Mouse (Mus musculus) CD4-positive helper T cell, adult 2 months (primary cell): ENCODE data around the gene Plpp1.

Experiments used
- DNase-seq: peaks from one replicate; pipeline ENCODE4 v3.0.0-alpha.2; 2012; ENCODE audit warnings: low read depth, missing footprints, low spot score

Plpp1 gene

GRCm38 (mm10) chr13:112859574-112860134 is 59.1 kb downstream of the Plpp1 start:
- DNase-seq: no peak

DNA sequence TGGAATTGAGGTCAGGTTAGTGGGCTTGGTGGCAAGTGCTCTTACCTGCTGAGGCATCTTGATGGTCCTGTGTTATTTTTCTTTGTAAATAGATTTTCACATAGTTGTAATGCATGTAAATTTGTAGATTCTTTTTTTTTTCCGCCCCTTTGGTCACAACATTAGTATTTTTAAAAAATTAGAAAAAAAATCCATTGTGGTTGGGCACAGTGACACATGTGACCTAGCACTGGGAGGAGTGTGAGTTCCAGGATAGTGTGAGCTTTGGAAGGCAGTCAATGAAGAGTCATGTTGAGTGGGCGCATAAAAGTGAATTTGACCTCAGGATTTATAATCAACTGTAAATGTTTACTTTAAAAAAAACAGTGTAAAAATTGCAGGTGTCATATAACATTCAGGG is 59.8 kb downstream of the Plpp1 start:
- DNase-seq: no peak

- no peak for DNase-seq
Observed at GRCm38 (mm10) chr13:112860911-112861310, 60.3 kb downstream of the Plpp1 start.

DNA sequence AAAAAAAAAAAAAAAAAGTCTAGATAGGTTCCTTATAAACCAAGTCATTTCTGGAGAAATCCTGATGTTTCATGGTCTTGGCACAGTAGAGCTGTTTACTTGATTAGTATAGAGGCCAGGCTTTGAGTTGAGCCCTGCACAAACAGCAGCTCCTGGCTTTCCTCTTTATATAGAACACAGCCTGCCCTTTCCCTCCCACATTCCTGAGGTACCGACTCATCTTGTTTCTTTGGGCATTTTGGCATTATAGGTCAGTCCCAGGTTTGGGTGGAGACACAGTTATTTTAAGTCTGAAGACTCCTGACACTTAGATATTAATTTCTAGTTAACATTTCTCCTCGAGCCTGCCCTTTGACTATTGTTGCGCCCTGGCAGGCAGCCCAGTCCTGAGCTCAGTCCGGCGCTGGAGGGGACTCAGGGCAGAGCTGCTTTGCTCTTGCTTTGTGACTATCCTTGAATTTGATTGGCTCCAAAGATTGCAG is 61.3 kb downstream of the Plpp1 start:
- DNase-seq: no peak

- DNase-seq: no peak
Observed at GRCm38 (mm10) chr13:112862342-112862741, 61.8 kb downstream of the Plpp1 start.

GRCm38 (mm10) chr13:112862978-112863677 is 62.5 kb downstream of the Plpp1 start:
- no peak for DNase-seq

DNA sequence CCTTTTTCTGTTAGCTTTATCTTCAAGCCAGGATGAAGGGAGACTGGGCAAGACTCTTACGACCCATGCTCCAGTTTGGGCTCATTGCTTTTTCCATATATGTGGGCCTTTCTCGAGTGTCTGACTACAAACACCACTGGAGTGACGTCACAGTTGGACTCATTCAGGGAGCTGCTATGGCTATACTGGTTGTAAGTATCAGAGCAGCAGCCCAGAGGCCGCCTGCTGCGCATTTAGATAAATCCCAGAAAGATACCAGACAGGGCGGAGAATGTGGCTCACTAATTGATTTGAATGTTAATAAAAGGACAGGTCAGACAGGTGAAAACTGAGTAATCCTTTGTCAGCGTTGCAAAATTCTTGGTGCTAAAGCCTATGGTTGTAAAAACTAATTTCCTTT is 66.2 kb downstream of the Plpp1 start:
- no peak for DNase-seq

DNA sequence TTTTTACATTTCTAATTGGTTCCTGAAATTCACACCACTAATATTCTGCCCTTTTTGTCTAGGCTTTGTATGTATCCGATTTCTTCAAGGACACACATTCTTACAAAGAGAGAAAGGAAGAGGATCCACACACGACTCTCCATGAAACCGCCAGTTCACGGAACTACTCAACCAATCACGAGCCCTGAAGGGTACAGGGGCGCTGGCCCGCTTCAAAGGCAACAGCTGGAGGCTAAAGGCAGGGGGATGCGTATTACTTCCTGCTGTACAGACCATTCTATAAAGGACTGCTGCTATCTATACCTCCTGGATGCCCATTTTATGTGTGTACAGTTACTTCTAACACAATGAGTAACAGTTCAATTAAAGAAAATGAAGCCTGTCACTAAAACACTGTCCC is 66.8 kb downstream of the Plpp1 start:
- DNase-seq: no peak

- no peak for DNase-seq
Observed at GRCm38 (mm10) chr13:112870039-112870690, 69.6 kb downstream of the Plpp1 start.

DNA sequence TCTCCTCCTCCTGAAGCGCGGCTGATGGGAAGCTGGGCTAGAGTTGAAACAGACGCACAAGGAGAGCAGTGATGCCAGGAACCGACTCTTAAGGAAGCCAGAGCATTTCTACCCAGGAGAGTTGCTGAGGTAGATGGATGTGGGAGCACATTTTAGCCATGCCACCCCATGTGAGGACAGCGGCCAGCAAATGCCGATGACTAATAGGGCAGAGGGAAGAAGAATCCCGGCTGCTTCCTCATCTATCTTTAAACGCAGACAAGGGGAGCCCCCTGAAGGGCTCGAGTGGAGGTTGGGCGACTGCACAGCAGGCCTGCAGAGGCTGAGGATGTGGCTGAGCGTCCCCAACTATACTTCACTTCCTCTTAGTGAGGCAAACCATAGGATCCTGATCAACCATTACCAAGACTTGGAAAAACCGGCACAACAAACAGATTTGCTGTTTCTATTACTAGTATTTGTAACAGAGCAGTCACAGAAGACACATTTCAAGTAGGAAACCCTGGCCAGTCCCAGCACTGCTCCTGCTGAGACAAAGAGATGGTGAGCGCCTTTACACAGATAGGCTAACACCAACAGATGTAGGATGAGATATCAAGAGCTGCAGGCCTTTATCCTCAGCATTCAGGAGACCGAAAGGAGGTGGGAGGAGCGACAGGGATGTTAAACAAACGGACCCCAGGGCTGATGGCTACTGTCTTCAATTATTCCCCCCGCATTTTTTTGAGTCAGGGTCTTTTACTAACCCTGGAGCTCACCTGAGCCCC is 71.1 kb downstream of the Plpp1 start:
- DNase-seq: no peak

DNA sequence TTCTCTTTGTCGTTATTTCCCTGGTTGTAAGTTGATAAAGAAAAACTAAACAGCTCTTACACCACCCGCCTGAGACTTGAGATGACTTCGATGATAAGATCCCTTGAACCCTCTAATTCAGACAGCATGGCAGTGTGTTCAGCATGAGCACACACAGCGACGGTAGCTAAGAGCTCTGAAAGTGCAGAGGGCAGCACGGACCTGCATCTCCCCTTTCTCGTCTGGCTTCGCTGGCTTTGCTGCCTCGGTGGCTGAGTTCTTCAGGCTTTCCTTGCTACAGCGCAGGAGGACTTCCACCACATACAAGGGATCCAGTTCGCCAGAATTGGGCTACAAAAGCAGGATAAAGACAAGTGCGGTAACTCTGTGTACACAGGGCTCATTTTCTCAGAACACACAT is 86.6 kb downstream of the Plpp1 start:
- DNase-seq: no peak

DNA sequence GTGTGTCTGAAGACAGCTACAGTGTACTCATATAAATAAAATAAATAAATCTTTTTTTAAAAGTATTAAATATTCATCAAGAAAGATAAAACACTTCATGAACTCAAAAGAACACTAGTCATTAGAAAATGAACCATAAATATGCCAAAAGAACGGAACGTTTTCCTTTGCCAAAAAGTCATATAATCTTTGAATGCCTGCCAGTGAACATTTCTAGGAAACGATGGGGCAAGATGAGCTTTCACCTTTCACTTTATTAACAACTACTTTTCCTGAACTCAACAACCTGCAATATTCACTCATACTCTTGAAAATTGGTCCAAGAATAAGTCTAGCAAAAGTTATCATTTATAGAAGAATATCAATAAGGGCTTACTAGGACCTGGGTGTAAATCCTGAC is 101.6 kb downstream of the Plpp1 start:
- DNase-seq: no peak

DNA sequence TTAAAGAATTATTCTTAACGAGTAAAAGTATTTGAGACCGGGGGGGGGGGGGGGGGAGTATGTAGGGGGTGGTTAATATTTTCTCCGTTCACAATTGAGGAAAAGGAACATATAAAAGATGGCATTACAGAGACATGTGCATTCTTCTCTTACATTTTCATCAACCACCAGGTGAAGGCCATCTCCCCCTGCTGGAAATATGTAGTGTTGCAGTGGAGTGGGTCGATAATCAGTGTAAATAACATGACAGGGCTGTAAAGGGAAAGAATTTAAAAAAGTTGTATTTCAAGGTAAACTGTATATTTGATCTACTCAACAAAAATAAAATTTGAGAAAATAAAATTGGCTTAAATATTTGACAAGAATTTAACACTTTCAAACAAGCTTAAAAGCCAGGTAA is 109.1 kb downstream of the Plpp1 start:
- DNase-seq: peak; percentile 48

GRCm38 (mm10) chr13:112910434-112910833 is 109.8 kb downstream of the Plpp1 start:
- no peak for DNase-seq
